Mouse (Mus musculus) liver, embryonic 14.5 days (tissue): ENCODE results near the gene Suv39h2. TPM values are rescaled to one million over a fixed set of nuclear protein-coding genes. Genes with fewer than 3 reads are reported as not detected.

Experiments
- ATAC-seq: fragments of 200-750 bp; cut with Nextera tagmentation; 2 replicates; pipeline ENCODE4 v1.8.0; 2017; ENCODE audit warnings: moderate number of reproducible peaks, mild to moderate bottlenecking, moderate library complexity; ENCODE audit not compliant: insufficient read depth
- DNase-seq, 3 experiments: peaks; one replicate each; pipeline ENCODE4 v3.0.0-alpha.2; 2012 to 2013; ENCODE audit warnings: low read depth in 3 of 3, low spot score in 3 of 3
- H3K27ac ChIP-seq: fragments of 300-500 bp; sonication (generic); 2 replicates; pipeline ENCODE4 v1.5.1; 2014; ENCODE audit warnings: moderate library complexity, mild to moderate bottlenecking, control low read depth, inconsistent platforms
- H3K27me3 ChIP-seq: fragments of 300-500 bp; sonication (generic); 2 replicates; pipeline ENCODE4 v1.6.1; 2014; ENCODE audit warnings: mild to moderate bottlenecking, low read length, moderate library complexity; ENCODE audit not compliant: control insufficient read depth, insufficient read depth
- H3K36me3 ChIP-seq: fragments of 300-500 bp; sonication (generic); replicated peaks from 2 replicates; pipeline ENCODE4 v1.6.1; 2014; ENCODE audit warnings: low read depth; ENCODE audit not compliant: control insufficient read depth, insufficient read depth
- H3K4me1 ChIP-seq, 2 experiments: fragments of 200-500 bp in 1 of 2; fragments of 300-500 bp in 1 of 2; sonication (generic) in 1 of 2; replicated peaks; 2 replicates each; pipeline ENCODE4 v1.6.1; 2012 to 2014; ENCODE audit warnings: antibody characterized with exemption in 1 of 2, inconsistent platforms in 1 of 2, low read length in 1 of 2; ENCODE audit not compliant: control insufficient read depth in 2 of 2, insufficient read depth in 2 of 2
- H3K4me2 ChIP-seq: fragments of 300-500 bp; sonication (generic); 2 replicates; pipeline ENCODE4 v1.6.1; 2014; ENCODE audit warnings: low read depth, mild to moderate bottlenecking, control low read depth, moderate library complexity
- H3K4me3 ChIP-seq, 2 experiments: fragments of 200-500 bp in 1 of 2; fragments of 300-500 bp in 1 of 2; sonication (generic) in 1 of 2; 2 replicates each; pipeline ENCODE4 v1.5.1; 2012 to 2014; ENCODE audit warnings: low read depth in 2 of 2, low read length in 2 of 2, mild to moderate bottlenecking in 2 of 2, control low read depth in 1 of 2, inconsistent platforms in 1 of 2, moderate library complexity in 1 of 2; ENCODE audit not compliant: insufficient read depth in 1 of 2
- H3K9ac ChIP-seq: fragments of 300-500 bp; sonication (generic); replicated peaks from 2 replicates; pipeline ENCODE4 v1.6.1; 2014; ENCODE audit warnings: mild to moderate bottlenecking, control low read depth, moderate library complexity
- H3K9me3 ChIP-seq: fragments of 300-500 bp; sonication (generic); 2 replicates; pipeline ENCODE4 v1.6.1; 2016; ENCODE audit warnings: low read length, mixed read lengths; ENCODE audit not compliant: control insufficient read depth
- CTCF ChIP-seq: IDR thresholded peaks from 2 replicates; pipeline ENCODE4 v1.5.1; 2016; ENCODE audit warnings: antibody characterized with exemption, low read depth, control low read depth
- EP300 ChIP-seq: IDR thresholded peaks from 2 replicates; pipeline ENCODE4 v1.6.1; 2016; ENCODE audit warnings: antibody characterized with exemption, low read depth
- WGBS: fragments of 180-500 bp; shearing (Covaris S2); extraction: QIAGEN DNeasy Blood & Tissue Kit; methylation state at CpG from one replicate; pipeline ENCODE4 v1.1.7; 2014; ENCODE audit not compliant: insufficient replicate concordance; 5-methylcytosine and 5-hydroxymethylcytosine counted together
- polyA plus RNA-seq, 2 experiments: library from polyadenylated mRNA; depleted of rRNA in 1 of 2; stranded (reverse) in 1 of 2; unstranded in 1 of 2; fragments of >200 nt; fragmentation: Nextera tagmentation in 1 of 2; extraction: Ambion mirVana in 1 of 2; gene quantifications; 2 replicates each; pipeline versions ENCODE4 v1.2.1 to v1.2.3; 2012 to 2014

The Suv39h2 gene
- polyA plus RNA-seq, 2 experiments = 4.1 to 7.4 TPM

DNA sequence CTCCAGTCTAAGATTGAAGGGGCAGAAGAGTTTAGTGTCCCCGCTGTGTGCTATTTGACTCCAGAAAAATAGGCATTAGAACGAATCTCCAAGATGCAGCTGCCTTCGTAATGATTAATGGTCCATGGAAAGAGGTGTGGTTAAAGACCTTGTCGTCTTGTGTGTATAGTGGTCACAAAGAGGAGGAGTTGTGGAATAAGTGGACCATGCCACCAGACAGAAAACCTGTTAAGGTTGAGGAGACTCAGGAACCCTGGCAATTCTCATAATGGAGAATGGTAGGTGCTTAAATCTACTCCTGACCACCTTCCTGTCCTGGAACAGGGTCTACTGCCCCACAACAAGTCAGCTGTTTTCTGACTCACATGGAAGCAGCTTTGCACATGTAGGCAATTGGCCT lies 28.8 kb downstream of the Suv39h2 start:
- ATAC-seq (no peak), DNase-seq (no peak)
- Histone ChIP-seq H3K9me3 (no peaks in the 10 kb centered on the region), H3K27me3 (no peaks in the 10 kb centered on the region), H3K27ac (no peak overlapping the region), H3K4me2 (no peak overlapping the region), H3K36me3 (peaks cover 2% of the 10 kb centered on the region; the same call in 1 of the 2 replicates), H3K4me3 (no peak overlapping the region), H3K4me1 (no peaks in the 10 kb centered on the region), H3K9ac (no peak overlapping the region)
- whole genome bisulfite sequencing = 74% methylated on average over 4 of the region's 4 CpGs
- TF ChIP-seq CTCF = no peak
- TF ChIP-seq EP300 = no peak

DNA sequence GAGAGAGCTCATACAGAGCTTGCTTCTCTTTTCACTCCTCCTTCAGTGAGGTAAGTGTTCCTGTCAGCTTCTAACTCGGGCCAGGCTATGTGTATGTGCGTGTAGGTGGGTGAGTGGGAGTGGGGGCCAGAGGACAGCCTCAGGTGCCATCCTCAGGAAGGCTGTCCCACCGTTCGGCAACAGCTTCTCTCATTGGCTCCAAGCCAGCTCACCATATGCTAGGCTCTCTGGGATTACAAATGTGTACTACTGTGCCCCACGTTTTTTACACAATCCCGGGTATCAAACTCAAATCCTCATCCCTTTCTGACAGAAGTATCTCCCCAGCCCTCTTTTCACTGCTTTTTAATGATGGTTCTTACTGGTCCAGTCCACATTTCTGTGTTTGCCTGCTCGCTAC lies 30.6 kb downstream of the Suv39h2 start:
- ATAC-seq (no peak), DNase-seq (no peak)
- Histone ChIP-seq H3K4me2 (no peak overlapping the region), H3K9ac (no peak overlapping the region), H3K27me3 (no peaks in the 10 kb centered on the region), H3K9me3 (no peaks in the 10 kb centered on the region), H3K4me1 (no peaks in the 10 kb centered on the region), H3K36me3 (peaks cover 2% of the 10 kb centered on the region), H3K4me3 (no peak overlapping the region), H3K27ac (no peak overlapping the region)
- TF ChIP-seq EP300 (no peak), CTCF (no peak)
- 70% methylated on average over 7 of the region's 7 CpGs for WGBS

DNA sequence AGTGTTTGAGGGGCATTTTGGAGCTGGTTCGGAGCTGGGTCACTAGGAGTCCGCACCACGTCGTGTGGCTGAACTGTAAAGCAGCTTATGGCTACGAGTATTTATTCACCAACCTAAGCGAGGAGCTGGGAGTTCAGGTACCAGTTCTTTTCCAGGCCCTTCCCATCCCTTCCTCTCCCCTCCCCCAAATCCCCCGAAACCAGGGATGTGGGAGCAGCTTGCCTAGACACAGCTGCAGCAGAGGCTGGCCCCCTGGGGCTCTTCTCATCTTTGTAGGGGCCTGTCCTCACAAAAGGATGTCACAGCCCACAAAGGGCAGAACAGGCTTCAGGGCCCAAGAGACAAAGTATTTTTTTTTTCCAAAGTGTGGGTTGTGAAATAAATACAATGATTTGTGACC lies 36.9 kb downstream of the Suv39h2 start:
- no peak overlapping the region for H3K4me2 ChIP-seq
- no peaks in the 10 kb centered on the region for H3K4me1 ChIP-seq
- H3K9me3 ChIP-seq = no peaks in the 10 kb centered on the region
- no peak overlapping the region for H3K27ac ChIP-seq
- no peaks in the 10 kb centered on the region; the same call in none of the 2 replicates for H3K36me3 ChIP-seq
- ATAC-seq (no peak), DNase-seq (no peak)
- no peak overlapping the region for H3K4me3 ChIP-seq
- H3K9ac ChIP-seq = no peak overlapping the region
- WGBS = 79% methylated on average over 7 of the region's 7 CpGs
- H3K27me3 ChIP-seq = no peaks in the 10 kb centered on the region
- TF ChIP-seq CTCF (no peak), EP300 (no peak)

- no peak overlapping the region for H3K4me3 ChIP-seq
- H3K4me1 ChIP-seq = no peaks in the 10 kb centered on the region
- TF ChIP-seq EP300 (no peak), CTCF (no peak)
- no peaks in the 10 kb centered on the region for H3K9me3 ChIP-seq
- ATAC-seq (no peak), DNase-seq (no peak)
- 82% methylated on average over 6 of the region's 6 CpGs for WGBS
- no peak overlapping the region for H3K4me2 ChIP-seq
- H3K27me3 ChIP-seq = no peaks in the 10 kb centered on the region
- no peak overlapping the region for H3K9ac ChIP-seq
- H3K36me3 ChIP-seq = no peaks in the 10 kb centered on the region; the same call in none of the 2 replicates
- no peak overlapping the region for H3K27ac ChIP-seq
Observed at GRCm38 (mm10) chr2:3435369-3436061, 39.3 kb downstream of the Suv39h2 start.

- no peaks in the 10 kb centered on the region for H3K9me3 ChIP-seq
- ATAC-seq = no peak
- H3K4me2 ChIP-seq = no peak overlapping the region
- no peaks in the 10 kb centered on the region for H3K27me3 ChIP-seq
- WGBS = 88% methylated on average over 9 of the region's 9 CpGs
- H3K36me3 ChIP-seq = no peaks in the 10 kb centered on the region
- DNase-seq = no peak
- H3K4me3 ChIP-seq = no peak overlapping the region
- H3K9ac ChIP-seq = no peak overlapping the region
- TF ChIP-seq CTCF = no peak
- no peak for TF ChIP-seq EP300
- H3K4me1 ChIP-seq = no peaks in the 10 kb centered on the region
- H3K27ac ChIP-seq = no peak overlapping the region
Observed at GRCm38 (mm10) chr2:3430956-3431355, 43.9 kb downstream of the Suv39h2 start.
